Mouse (Mus musculus): Measurements from ENCODE around the gene F8.
A peak's percentile ranks its signal among the peaks of the same experiment; 100 is the strongest.

F8 gene

GRCm38 (mm10) chrX:75138182-75138581 is 244.2 kb downstream of the F8 start:
- DNase-seq (ENCODE audit: low read depth, low spot score) = no peak

- DNase-seq (ENCODE audit: low read depth, low spot score) = no peak
These were observed 244.7 kb downstream of the F8 start for GRCm38 (mm10) chrX:75137729-75138128.

- DNase-seq (ENCODE audit: low read depth, low spot score) = no peak
These were observed 245.5 kb downstream of the F8 start for GRCm38 (mm10) chrX:75136938-75137337.

GRCm38 (mm10) chrX:75130467-75131160 is 251.8 kb downstream of the F8 start, which contains the start of gene Mpp1:
Gene Mpp1, minus strand, starts transcription at chrX:75131016.
- peak; percentile 72 for DNase-seq (ENCODE audit: low read depth, low spot score)

GRCm38 (mm10) chrX:75129474-75129873 is 252.9 kb downstream of the F8 start:
- peak; percentile 4 for DNase-seq (ENCODE audit: low read depth, low spot score)

GRCm38 (mm10) chrX:75128333-75128980 is 254.0 kb downstream of the F8 start:
- peak; percentile 7 for DNase-seq (ENCODE audit: low read depth, low spot score)

GRCm38 (mm10) chrX:75126893-75127292 is 255.5 kb downstream of the F8 start:
- DNase-seq (ENCODE audit: low read depth, low spot score) = no peak

GRCm38 (mm10) chrX:75125606-75126005 is 256.8 kb downstream of the F8 start:
- no peak for DNase-seq (ENCODE audit: low read depth, low spot score)

Measured in skeletal muscle tissue, adult 2 months (tissue).